Mouse (Mus musculus) CH12F3 (cell line): ENCODE data around the gene Mical2.

Experiments used
- in situ Hi-C: fragments of 300-500 bp; cut with MboI; formaldehyde crosslinking; loops from 2 replicates; pipeline ENCODE4 v1.14.3; 2020; ENCODE audit warnings: low sequenced_read_pairs

The Mical2 gene

GRCm38 (mm10) chr7:112345687-112346086 lies 120.0 kb downstream of the Mical2 start:
- in situ Hi-C loops: no loop called here

GRCm38 (mm10) chr7:112351541-112351940 lies 125.9 kb downstream of the Mical2 start:
- in situ Hi-C loops: loop anchor here (25.0 kb wide), 2 partner anchors 164 to 264 kb away; no protein-coding TSS in a partner anchor

- in situ Hi-C loops: loop anchor here (25.0 kb wide), 2 partner anchors 165 to 265 kb away; no protein-coding TSS in a partner anchor
Measured at GRCm38 (mm10) chr7:112352005-112352404, 126.3 kb downstream of the Mical2 start.

- in situ Hi-C loops: loop anchor here (25.0 kb wide), 2 partner anchors 166 to 266 kb away; no protein-coding TSS in a partner anchor
Measured at GRCm38 (mm10) chr7:112353011-112353410, 127.4 kb downstream of the Mical2 start.

- in situ Hi-C loops: loop anchor here (25.0 kb wide), 2 partner anchors 167 to 267 kb away; no protein-coding TSS in a partner anchor
Measured at GRCm38 (mm10) chr7:112353939-112354338, 128.3 kb downstream of the Mical2 start.

- in situ Hi-C loops: loop anchor here (25.0 kb wide), 2 partner anchors 167 to 267 kb away; no protein-coding TSS in a partner anchor
Measured at GRCm38 (mm10) chr7:112354503-112354951, 128.9 kb downstream of the Mical2 start.

- in situ Hi-C loops: loop anchor here (25.0 kb wide), 2 partner anchors 172 to 272 kb away; no protein-coding TSS in a partner anchor
Measured at GRCm38 (mm10) chr7:112359594-112359993, 133.9 kb downstream of the Mical2 start.

- in situ Hi-C loops: loop anchor here (25.0 kb wide), 2 partner anchors 175 to 275 kb away; no protein-coding TSS in a partner anchor
Measured at GRCm38 (mm10) chr7:112362574-112363200, 137.0 kb downstream of the Mical2 start.

- in situ Hi-C loops: loop anchor here (25.0 kb wide), 2 partner anchors 179 to 279 kb away; no protein-coding TSS in a partner anchor
Measured at GRCm38 (mm10) chr7:112365864-112366263, 140.2 kb downstream of the Mical2 start.

- in situ Hi-C loops: loop anchor here (25.0 kb wide), 2 partner anchors 182 to 282 kb away; no protein-coding TSS in a partner anchor
Measured at GRCm38 (mm10) chr7:112369046-112369445, 143.4 kb downstream of the Mical2 start.

- in situ Hi-C loops: loop anchor here (25.0 kb wide), 2 partner anchors 183 to 283 kb away; no protein-coding TSS in a partner anchor
Measured at GRCm38 (mm10) chr7:112369977-112370376, 144.3 kb downstream of the Mical2 start.

GRCm38 (mm10) chr7:112371387-112371786 lies 145.7 kb downstream of the Mical2 start:
- in situ Hi-C loops: loop anchor here (25.0 kb wide), 2 partner anchors 184 to 284 kb away; no protein-coding TSS in a partner anchor

- in situ Hi-C loops: loop anchor here (25.0 kb wide), 2 partner anchors 187 to 287 kb away; no protein-coding TSS in a partner anchor
Measured at GRCm38 (mm10) chr7:112374035-112374434, 148.4 kb downstream of the Mical2 start.

GRCm38 (mm10) chr7:112375062-112375461 lies 149.4 kb downstream of the Mical2 start:
- in situ Hi-C loops: no loop called here

- in situ Hi-C loops: no loop called here
Measured at GRCm38 (mm10) chr7:112375900-112376299, 150.2 kb downstream of the Mical2 start.

GRCm38 (mm10) chr7:112376611-112377010 lies 151.0 kb downstream of the Mical2 start:
- in situ Hi-C loops: no loop called here

- in situ Hi-C loops: no loop called here
Measured at GRCm38 (mm10) chr7:112377314-112377713, 151.7 kb downstream of the Mical2 start.

GRCm38 (mm10) chr7:112378056-112378455 lies 152.4 kb downstream of the Mical2 start:
- in situ Hi-C loops: no loop called here

- in situ Hi-C loops: no loop called here
Measured at GRCm38 (mm10) chr7:112378476-112378875, 152.8 kb downstream of the Mical2 start.

GRCm38 (mm10) chr7:112386521-112386920 lies 160.9 kb downstream of the Mical2 start:
- in situ Hi-C loops: no loop called here

- in situ Hi-C loops: no loop called here
Measured at GRCm38 (mm10) chr7:112387876-112388275, 162.2 kb downstream of the Mical2 start.

GRCm38 (mm10) chr7:112388363-112388875 lies 162.8 kb downstream of the Mical2 start:
- in situ Hi-C loops: no loop called here
